Mouse (Mus musculus) monocyte, adult 5-6 weeks (primary cell): ENCODE measurements around the gene Nop56. TPM values are rescaled to one million over a fixed set of nuclear protein-coding genes. Genes with fewer than 3 reads are reported as not detected.

Experiments
- ATAC-seq: fragments of 153-309, 156-312 bp; replicated peaks from 2 replicates; pipeline ENCODE4 v1.8.0; 2017; ENCODE audit warnings: mild to moderate bottlenecking; ENCODE audit not compliant: low TSS enrichment, insufficient number of reproducible peaks, severe bottlenecking, poor library complexity, low FRiP score
- total RNA-seq: library from RNA; stranded (forward); fragments of 200-1000, 200-491, 200-594 nt; gene quantifications from 3 replicates; pipeline ENCODE4 v1.2.3, GENCODE M21; 2017

Gene Nop56
- total RNA-seq: 156 to 208 TPM (median 163 TPM) in 3 replicates

- ATAC-seq: peak; percentile 97
Observed at GRCm38 (mm10) chr2:130274149-130274861, at the start of gene Nop56. TSS of gene Nop56 (plus strand) at chr2:130274430.

GRCm38 (mm10) chr2:130246912-130247311 lies 27.3 kb upstream of the Nop56 start:
- peak; percentile 63; the same call in 1 of the 2 replicates for ATAC-seq

GRCm38 (mm10) chr2:130248226-130248625 lies 26.0 kb upstream of the Nop56 start:
- no peak for ATAC-seq

GRCm38 (mm10) chr2:130256762-130257161 lies 17.5 kb upstream of the Nop56 start:
- no peak for ATAC-seq

- no peak for ATAC-seq
Observed at GRCm38 (mm10) chr2:130260822-130261221, 13.4 kb upstream of the Nop56 start.

GRCm38 (mm10) chr2:130261914-130262313 lies 12.3 kb upstream of the Nop56 start:
- ATAC-seq: no peak

GRCm38 (mm10) chr2:130262398-130262797 lies 11.8 kb upstream of the Nop56 start:
- ATAC-seq: no peak

- ATAC-seq: no peak
Observed at GRCm38 (mm10) chr2:130265520-130265919, 8.7 kb upstream of the Nop56 start.

- no peak for ATAC-seq
Observed at GRCm38 (mm10) chr2:130268074-130268473, 6.2 kb upstream of the Nop56 start.

GRCm38 (mm10) chr2:130273732-130274131 lies 498 bp upstream of the Nop56 start:
- ATAC-seq: no peak

GRCm38 (mm10) chr2:130274862-130275261 lies 632 bp downstream of the Nop56 start:
- ATAC-seq: no peak

GRCm38 (mm10) chr2:130275649-130276048 lies 1.4 kb downstream of the Nop56 start:
- no peak for ATAC-seq

- no peak for ATAC-seq
Observed at GRCm38 (mm10) chr2:130279600-130280091, 5.4 kb downstream of the Nop56 start.

GRCm38 (mm10) chr2:130280224-130280623 lies 6.0 kb downstream of the Nop56 start:
- no peak for ATAC-seq

- ATAC-seq: no peak
Observed at GRCm38 (mm10) chr2:130280818-130281217, 6.6 kb downstream of the Nop56 start.

GRCm38 (mm10) chr2:130283854-130284654 lies 9.8 kb downstream of the Nop56 start, which contains the start of gene Idh3b:
TSS of gene Idh3b (minus strand) at chr2:130284547.
- peak; percentile 90 for ATAC-seq

GRCm38 (mm10) chr2:130289086-130289485 lies 14.9 kb downstream of the Nop56 start:
- no peak for ATAC-seq

GRCm38 (mm10) chr2:130291434-130291833 lies 17.2 kb downstream of the Nop56 start:
- 0 out of 2 replicates have a peak, but pooled peaks have one; percentile 51 for ATAC-seq

GRCm38 (mm10) chr2:130293009-130293408 lies 18.8 kb downstream of the Nop56 start:
- no peak for ATAC-seq

- ATAC-seq: no peak
Observed at GRCm38 (mm10) chr2:130293486-130293885, 19.3 kb downstream of the Nop56 start.
